24 mouse cellular contexts compared by ENCODE assay signal in the genomic region with DNA sequence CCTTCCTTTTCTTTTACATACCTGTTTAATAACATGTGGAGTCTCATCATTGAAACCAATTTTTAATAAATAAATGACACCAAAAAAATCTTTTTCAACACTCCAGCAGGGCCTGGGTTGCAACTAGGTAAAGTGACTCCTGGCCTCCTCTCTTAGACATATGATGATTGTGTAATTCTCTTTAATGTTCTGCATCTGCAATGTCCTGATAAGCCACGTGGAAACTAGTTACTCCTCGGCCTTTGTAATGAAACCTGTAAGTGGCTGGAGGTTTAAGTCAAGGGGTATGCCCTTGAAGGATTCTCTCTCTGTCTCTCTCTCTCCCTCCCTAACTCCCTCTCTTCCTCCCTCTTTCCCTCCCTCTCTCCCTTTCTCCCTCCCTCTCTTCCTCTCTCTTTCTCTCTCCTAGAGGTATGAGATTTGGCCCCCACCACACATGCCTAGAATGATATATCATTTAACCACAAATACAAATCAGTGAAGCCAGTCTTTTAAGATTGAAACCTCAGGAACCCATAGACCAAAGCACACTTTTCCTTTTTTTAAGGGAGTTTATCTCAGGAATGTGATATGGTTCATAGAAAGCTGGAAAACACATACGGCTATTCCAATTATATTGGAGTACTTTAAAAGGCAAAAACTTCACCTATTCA. TPM values are rescaled to one million over a fixed set of nuclear protein-coding genes. Genes with fewer than 3 reads are reported as not detected.
"Had no signal": no experiment of that assay in that cellular context is flagged by ENCODE, and none has a peak within 500 bp of the region (broad histone marks: within the 10 kb centered on the region; RNA-seq: fewer than 3 reads in every experiment).

No protein-coding gene starts in this region.

- H3K4me1 ChIP-seq: lung, embryonic 15.5 days; stomach, embryonic 15.5 days had no signal

- H3K4me2 ChIP-seq: liver, embryonic 15.5 days; lung, embryonic 15.5 days; neural tube, embryonic 12.5 days; neural tube, embryonic 15.5 days; stomach, embryonic 15.5 days had no signal

- DNase-seq: kidney, adult 2 months; kidney, postnatal 36 days; layer of hippocampus, postnatal 36 days; lung, adult 18-20 months; lung, postnatal 14 days; lung, postnatal 4 days; midbrain, embryonic 14.5 days; right cerebral cortex, adult 18-20 months; right cerebral cortex, postnatal 14 days; right cerebral cortex, postnatal 4 days; spleen, adult 18-20 months; thymus, postnatal 25 days had no signal

- H3K4me3 ChIP-seq: left cerebral cortex, adult 2 months; liver, embryonic 15.5 days; lung, embryonic 15.5 days; midbrain, embryonic 10.5 days; neural tube, embryonic 12.5 days; neural tube, embryonic 15.5 days; stomach, embryonic 15.5 days had no signal

- H3K27me3 ChIP-seq: liver, embryonic 15.5 days; lung, embryonic 15.5 days; neural tube, embryonic 12.5 days; neural tube, embryonic 15.5 days; stomach, embryonic 15.5 days had no signal

- H3K27ac ChIP-seq: kidney, postnatal 0 days; left cerebral cortex, adult 2 months; liver, embryonic 15.5 days; lung, embryonic 15.5 days; midbrain, embryonic 10.5 days; neural tube, embryonic 12.5 days; neural tube, embryonic 15.5 days; stomach, embryonic 15.5 days had no signal

- H3K36me3 ChIP-seq: liver, embryonic 15.5 days; lung, embryonic 15.5 days; neural tube, embryonic 12.5 days; neural tube, embryonic 15.5 days; stomach, embryonic 15.5 days had no signal

- H3K9me3 ChIP-seq: liver, embryonic 15.5 days; lung, embryonic 15.5 days; midbrain, embryonic 10.5 days; neural tube, embryonic 12.5 days; neural tube, embryonic 15.5 days; stomach, embryonic 15.5 days had no signal

- H3K9ac ChIP-seq: liver, embryonic 15.5 days; lung, embryonic 15.5 days; neural tube, embryonic 12.5 days; neural tube, embryonic 15.5 days; stomach, embryonic 15.5 days had no signal

RNA-seq across cellular contexts. Expression of a gene that starts 20.0 kb away (rescaled TPM):
- total RNA-seq: layer of hippocampus, adult 8-10 months; layer of hippocampus, postnatal 36 days; liver, adult 2 months; megakaryocyte, adult 5-6 weeks had no signal
- polyA plus RNA-seq: liver, adult 2 months; liver, embryonic 15.5 days; lung, embryonic 15.5 days had no signal

RNA-seq across cellular contexts. Expression of a gene that starts 26.2 kb away (rescaled TPM):
- total RNA-seq: liver, adult 2 months; megakaryocyte, adult 5-6 weeks had no signal
- polyA plus RNA-seq: liver, adult 2 months; liver, embryonic 15.5 days; thymus, postnatal 0 days had no signal

RNA-seq across cellular contexts. Expression of a gene that starts 56.8 kb away (rescaled TPM):
- total RNA-seq: layer of hippocampus, postnatal 36 days; megakaryocyte, adult 5-6 weeks had no signal
- polyA plus RNA-seq: liver, adult 2 months had no signal
